Mouse (Mus musculus) MEL (cell line): ENCODE results near the gene Tmem178b. TPM values are rescaled to one million over a fixed set of nuclear protein-coding genes. Genes with fewer than 3 reads are reported as not detected.

Experiments used
- DNase-seq: peaks from one replicate; pipeline ENCODE4 v3.0.0; 2011; ENCODE audit warnings: low read depth, low spot score
- H3K27ac ChIP-seq: 2 replicates; pipeline ENCODE4 v1.5.1; 2012; ENCODE audit warnings: low read depth, mild to moderate bottlenecking, control low read depth, low read length, moderate library complexity; ENCODE audit not compliant: control insufficient read depth
- H3K27me3 ChIP-seq, 2 experiments: fragments of 150-350 bp in 1 of 2; sonication (generic) in 1 of 2; 2 replicates each; pipeline ENCODE4 v1.6.1; 2012; ENCODE audit warnings: low read length in 2 of 2, mild to moderate bottlenecking in 2 of 2, improper control_type of control experiment in 1 of 2, moderate library complexity in 1 of 2; ENCODE audit not compliant: insufficient read depth in 2 of 2, control insufficient read depth in 1 of 2
- H3K36me3 ChIP-seq, 2 experiments: 2 replicates each; pipeline ENCODE4 v1.6.1; 2012 to 2014; ENCODE audit warnings: low read length in 2 of 2, improper control_type of control experiment in 1 of 2, inconsistent platforms in 1 of 2, mild to moderate bottlenecking in 1 of 2; ENCODE audit not compliant: insufficient read depth in 2 of 2, control insufficient read depth in 1 of 2
- H3K4me1 ChIP-seq, 2 experiments: fragments of 150-350 bp in 1 of 2; sonication (generic) in 1 of 2; 2 replicates each; pipeline ENCODE4 v1.6.1; 2012; ENCODE audit warnings: low read length in 2 of 2, improper control_type of control experiment in 1 of 2, mild to moderate bottlenecking in 1 of 2; ENCODE audit not compliant: insufficient read depth in 2 of 2, control insufficient read depth in 1 of 2
- H3K4me3 ChIP-seq, 2 experiments: fragments of 150-350 bp in 1 of 2; sonication (generic) in 1 of 2; 2 replicates each; pipeline ENCODE4 v1.5.1; 2012; ENCODE audit warnings: low read depth in 2 of 2, low read length in 2 of 2, mild to moderate bottlenecking in 2 of 2, moderate library complexity in 2 of 2, control low read depth in 1 of 2, improper control_type of control experiment in 1 of 2; ENCODE audit not compliant: control insufficient read depth in 1 of 2, insufficient read depth in 1 of 2
- H3K79me2 ChIP-seq: 2 replicates; pipeline ENCODE4 v1.6.1; 2012; ENCODE audit warnings: mild to moderate bottlenecking, low read length, moderate library complexity; ENCODE audit not compliant: control insufficient read depth, poor library complexity, insufficient read depth
- H3K9ac ChIP-seq: 2 replicates; pipeline ENCODE4 v1.6.1; 2012; ENCODE audit warnings: low read depth, mild to moderate bottlenecking, control low read depth, low read length, moderate library complexity; ENCODE audit not compliant: control insufficient read depth, poor library complexity, severe bottlenecking
- H3K9me3 ChIP-seq: fragments of 150-350 bp; sonication (generic); replicated peaks from 2 replicates; pipeline ENCODE4 v1.6.1; 2012; ENCODE audit warnings: mild to moderate bottlenecking, low read length, improper control_type of control experiment, moderate library complexity; ENCODE audit not compliant: insufficient read depth
- BHLHE40 ChIP-seq: IDR thresholded peaks from 2 replicates; pipeline ENCODE4 v1.6.1; 2012; ENCODE audit warnings: low read depth, mild to moderate bottlenecking, inconsistent platforms, low read length, improper control_type of control experiment, borderline replicate concordance
- CTCF ChIP-seq, 3 experiments: IDR thresholded peaks in 2 of 3; conservative IDR thresholded peaks in 1 of 3; 2 replicates each; pipeline ENCODE4 v1.5.1; 2011 to 2012; ENCODE audit warnings: low read length in 3 of 3, low read depth in 2 of 3, mild to moderate bottlenecking in 2 of 3, improper control_type of control experiment in 1 of 3, inconsistent platforms in 1 of 3, mixed read lengths in 1 of 3, moderate library complexity in 1 of 3; ENCODE audit not compliant: control insufficient read depth in 1 of 3, insufficient read depth in 1 of 3, poor library complexity in 1 of 3, severe bottlenecking in 1 of 3
- E2F4 ChIP-seq: IDR thresholded peaks from 2 replicates; pipeline ENCODE4 v1.6.1; 2011; ENCODE audit warnings: low read depth, low read length, improper control_type of control experiment, borderline replicate concordance
- MAFK ChIP-seq: IDR thresholded peaks from 2 replicates; pipeline ENCODE4 v1.6.1; 2011; ENCODE audit warnings: low read depth, mild to moderate bottlenecking, low read length, improper control_type of control experiment, borderline replicate concordance
- MAX ChIP-seq: IDR thresholded peaks from 2 replicates; pipeline ENCODE4 v1.6.1; 2011; ENCODE audit warnings: low read length, improper control_type of control experiment
- MAZ ChIP-seq: IDR thresholded peaks from 2 replicates; pipeline ENCODE4 v1.6.1; 2012; ENCODE audit warnings: low read depth, mild to moderate bottlenecking, inconsistent platforms, low read length, improper control_type of control experiment
- MYC ChIP-seq: IDR thresholded peaks from 2 replicates; pipeline ENCODE4 v1.6.1; 2011; ENCODE audit warnings: low read depth, mild to moderate bottlenecking, low read length, improper control_type of control experiment, moderate library complexity
- NRF1 ChIP-seq: IDR thresholded peaks from 2 replicates; pipeline ENCODE4 v1.6.1; 2014; ENCODE audit warnings: low read depth, mild to moderate bottlenecking, inconsistent platforms, low read length, improper control_type of control experiment, moderate library complexity; ENCODE audit not compliant: poor library complexity, insufficient read depth, severe bottlenecking
- POLR2A ChIP-seq, 2 experiments: IDR thresholded peaks; 2 replicates each; pipeline ENCODE4 v1.6.1; 2011 to 2012; ENCODE audit warnings: low read length in 2 of 2, mild to moderate bottlenecking in 2 of 2, control low read depth in 1 of 2, improper control_type of control experiment in 1 of 2, low read depth in 1 of 2, moderate library complexity in 1 of 2; ENCODE audit not compliant: control insufficient read depth in 1 of 2, insufficient read depth in 1 of 2, poor library complexity in 1 of 2
- POLR2AphosphoS2 ChIP-seq: IDR thresholded peaks from 2 replicates; pipeline ENCODE4 v1.6.1; 2011; ENCODE audit warnings: low read length, improper control_type of control experiment
- POLR2AphosphoS5 ChIP-seq: IDR thresholded peaks from 2 replicates; pipeline ENCODE4 v1.6.1; 2012; ENCODE audit warnings: low read depth, borderline replicate concordance, mild to moderate bottlenecking, inconsistent platforms, low read length, moderate library complexity, mixed read lengths
- RAD21 ChIP-seq: IDR thresholded peaks from 2 replicates; pipeline ENCODE4 v1.6.1; 2011; ENCODE audit warnings: mild to moderate bottlenecking, low read depth, low read length, improper control_type of control experiment
- SIN3A ChIP-seq: IDR thresholded peaks from 2 replicates; pipeline ENCODE4 v1.6.1; 2012; ENCODE audit warnings: low read length, improper control_type of control experiment, inconsistent platforms
- TAL1 ChIP-seq: IDR thresholded peaks from 2 replicates; pipeline ENCODE4 v1.6.1; 2012; ENCODE audit warnings: mild to moderate bottlenecking, inconsistent platforms, low read length, moderate library complexity, mixed read lengths
- TCF12 ChIP-seq: IDR thresholded peaks from 2 replicates; pipeline ENCODE4 v1.6.1; 2014; ENCODE audit warnings: low read depth, mild to moderate bottlenecking, inconsistent platforms, low read length, improper control_type of control experiment, moderate library complexity
- USF2 ChIP-seq, 2 experiments: IDR thresholded peaks; 2 replicates each; pipeline ENCODE4 v1.6.1; 2011 to 2012; ENCODE audit warnings: improper control_type of control experiment in 2 of 2, low read length in 2 of 2, borderline replicate concordance in 1 of 2, inconsistent platforms in 1 of 2, low read depth in 1 of 2, mild to moderate bottlenecking in 1 of 2; ENCODE audit not compliant: insufficient read depth in 1 of 2
- ZKSCAN1 ChIP-seq: IDR thresholded peaks from 2 replicates; pipeline ENCODE4 v1.6.1; 2012; ENCODE audit warnings: low read depth, mild to moderate bottlenecking, inconsistent platforms, low read length, improper control_type of control experiment, moderate library complexity
- ZMIZ1 ChIP-seq: IDR thresholded peaks from 2 replicates; pipeline ENCODE4 v1.6.1; 2012; ENCODE audit warnings: low read depth, mild to moderate bottlenecking, inconsistent platforms, low read length, improper control_type of control experiment, moderate library complexity
- polyA plus RNA-seq, 2 experiments: library from polyadenylated mRNA; stranded (reverse) in 1 of 2; unstranded in 1 of 2; fragments of >175 nt in 1 of 2; fragments of >200 nt in 1 of 2; gene quantifications; 2 replicates each; pipeline versions ENCODE4 v1.2.1 to v1.2.4; 2012; ENCODE audit warnings: low replicate concordance in 2 of 2, low read depth in 1 of 2; ENCODE audit not compliant: insufficient read length in 2 of 2, insufficient read depth in 1 of 2, missing spikeins in 1 of 2
- total RNA-seq: library from RNA; depleted of rRNA; stranded (reverse); fragments of 300-350 nt; gene quantifications from 2 replicates; pipeline ENCODE4 v1.2.3, GENCODE M21; 2012

Tmem178b gene
- total and polyA plus RNA-seq, 3 experiments = not detected

- H3K36me3 ChIP-seq = no peaks in the 10 kb centered on the region
- TF ChIP-seq E2F4 = no peak
- no peak for TF ChIP-seq POLR2AphosphoS5
- no peak for TF ChIP-seq POLR2A (IDR thresholded peaks at IDR 0.05; ENCODE audit: control insufficient read depth in 1 of 2, insufficient read depth in 1 of 2, low read depth in 1 of 2, low read length in 2 of 2, poor library complexity in 1 of 2)
- TF ChIP-seq POLR2AphosphoS2 = no peak
- TF ChIP-seq, all 39 proteins: peak for 0
- Histone ChIP-seq H3K4me3 (no peak overlapping the region), H3K9me3 (no peaks in the 10 kb centered on the region), H3K27me3 (no peaks in the 10 kb centered on the region), H3K27ac (no peak overlapping the region), H3K4me1 (no peaks in the 10 kb centered on the region), H3K79me2 (no peaks in the 10 kb centered on the region), H3K9ac (no peak overlapping the region)
- no peak for DNase-seq
Observed at GRCm38 (mm10) chr6:40078353-40078752, 205.3 kb downstream of the Tmem178b start.

- H3K36me3 ChIP-seq = no peaks in the 10 kb centered on the region
- H3K9me3 ChIP-seq = no peaks in the 10 kb centered on the region
- TF ChIP-seq E2F4 (no peak), MYC (no peak), USF2 (IDR thresholded peaks at IDR 0.05; ENCODE audit: borderline replicate concordance in 1 of 2, insufficient read depth in 1 of 2, low read depth in 1 of 2, low read length in 2 of 2) (no peak), RAD21 (no peak), BHLHE40 (no peak), POLR2AphosphoS2 (no peak), ZKSCAN1 (no peak), MAX (no peak), SIN3A (no peak), NRF1 (no peak)
- H3K9ac ChIP-seq = no peak overlapping the region
- H3K27ac ChIP-seq = no peak overlapping the region
- H3K4me3 ChIP-seq = no peak overlapping the region
- H3K4me1 ChIP-seq = no peaks in the 10 kb centered on the region
- no peaks in the 10 kb centered on the region for H3K27me3 ChIP-seq
- no peaks in the 10 kb centered on the region for H3K79me2 ChIP-seq
- DNase-seq = no peak
Observed at GRCm38 (mm10) chr6:40083726-40084125, 210.7 kb downstream of the Tmem178b start.

- Histone ChIP-seq H3K4me3 (no peak overlapping the region), H3K79me2 (no peaks in the 10 kb centered on the region), H3K9ac (no peak overlapping the region), H3K9me3 (no peaks in the 10 kb centered on the region), H3K36me3 (no peaks in the 10 kb centered on the region), H3K27me3 (no peaks in the 10 kb centered on the region), H3K4me1 (no peaks in the 10 kb centered on the region), H3K27ac (no peak overlapping the region)
- DNase-seq = no peak
- no peak for TF ChIP-seq TCF12
- no peak for TF ChIP-seq MYC
- no peak for TF ChIP-seq CTCF (IDR thresholded peaks at IDR 0.05 in 2 of 3, conservative IDR thresholded peaks at IDR 0.05 in 1 of 3; ENCODE audit: control insufficient read depth in 1 of 3, insufficient read depth in 1 of 3, low read depth in 2 of 3, low read length in 3 of 3, poor library complexity in 1 of 3, severe bottlenecking in 1 of 3)
- TF ChIP-seq TAL1 = no peak
- no peak for TF ChIP-seq MAZ
- no peak for TF ChIP-seq MAFK
- TF ChIP-seq MAX = no peak
- TF ChIP-seq ZMIZ1 = no peak
- TF ChIP-seq, all 39 proteins: peak for 0
Observed at GRCm38 (mm10) chr6:40091250-40091651, 218.2 kb downstream of the Tmem178b start.
